Mouse (Mus musculus): Measurements from ENCODE around the gene Ncoa7. TPM values are rescaled to one million over a fixed set of nuclear protein-coding genes. Genes with fewer than 3 reads are reported as not detected.

Ncoa7 gene
- 18.6 and 20.7 TPM in 2 replicates for polyA plus RNA-seq (2015; fragmentation: Nextera tagmentation; extraction: Ambion mirVana)

DNA sequence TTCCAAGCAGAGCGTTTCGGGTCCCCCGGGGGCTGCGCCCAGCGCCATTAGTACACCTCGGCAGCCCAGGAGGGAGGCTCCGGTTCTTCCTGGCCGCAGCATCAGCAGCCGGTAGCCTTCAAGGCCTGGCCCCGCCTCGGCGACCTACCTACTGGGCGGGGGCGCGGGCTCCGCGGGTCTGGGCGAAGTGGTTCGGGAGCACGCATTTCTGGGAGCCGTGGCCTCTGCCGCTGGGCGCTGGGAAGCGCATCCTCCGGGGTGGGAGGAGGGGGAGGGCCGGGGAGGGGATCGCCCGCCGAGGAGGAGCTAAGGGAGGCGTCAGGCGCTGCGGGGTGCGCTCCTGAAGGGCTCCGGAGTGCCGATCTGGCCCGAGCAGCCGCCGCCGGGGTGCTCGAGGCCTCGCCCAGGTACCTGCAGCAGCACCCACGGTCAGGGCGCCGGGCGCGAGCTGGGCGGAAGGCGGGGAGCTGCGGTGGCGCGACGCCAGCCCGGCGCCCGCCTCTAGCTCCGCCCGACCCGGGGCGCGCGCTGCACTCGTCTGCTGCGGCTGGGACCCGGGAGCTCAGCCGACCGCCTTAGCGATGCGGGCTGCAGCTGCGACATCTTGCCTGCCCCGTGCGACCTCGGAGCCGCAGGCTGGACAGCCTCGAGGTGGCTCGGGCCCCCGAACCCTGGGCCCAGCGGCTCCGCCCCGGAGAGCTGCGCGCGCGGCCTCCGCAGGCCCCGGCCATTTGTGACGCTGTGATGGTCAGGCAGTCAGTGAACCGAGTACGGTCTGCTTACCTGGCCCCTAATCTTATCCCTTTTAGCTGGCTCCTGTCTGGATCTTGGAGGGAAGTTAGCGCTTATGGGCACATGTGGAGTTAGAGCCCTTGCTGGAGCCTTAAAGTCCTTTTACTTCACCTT is at the start of gene Ncoa7:
TSS of gene Ncoa7 (minus strand) at position 646 of the 906 bp plus-strand sequence.

DNA sequence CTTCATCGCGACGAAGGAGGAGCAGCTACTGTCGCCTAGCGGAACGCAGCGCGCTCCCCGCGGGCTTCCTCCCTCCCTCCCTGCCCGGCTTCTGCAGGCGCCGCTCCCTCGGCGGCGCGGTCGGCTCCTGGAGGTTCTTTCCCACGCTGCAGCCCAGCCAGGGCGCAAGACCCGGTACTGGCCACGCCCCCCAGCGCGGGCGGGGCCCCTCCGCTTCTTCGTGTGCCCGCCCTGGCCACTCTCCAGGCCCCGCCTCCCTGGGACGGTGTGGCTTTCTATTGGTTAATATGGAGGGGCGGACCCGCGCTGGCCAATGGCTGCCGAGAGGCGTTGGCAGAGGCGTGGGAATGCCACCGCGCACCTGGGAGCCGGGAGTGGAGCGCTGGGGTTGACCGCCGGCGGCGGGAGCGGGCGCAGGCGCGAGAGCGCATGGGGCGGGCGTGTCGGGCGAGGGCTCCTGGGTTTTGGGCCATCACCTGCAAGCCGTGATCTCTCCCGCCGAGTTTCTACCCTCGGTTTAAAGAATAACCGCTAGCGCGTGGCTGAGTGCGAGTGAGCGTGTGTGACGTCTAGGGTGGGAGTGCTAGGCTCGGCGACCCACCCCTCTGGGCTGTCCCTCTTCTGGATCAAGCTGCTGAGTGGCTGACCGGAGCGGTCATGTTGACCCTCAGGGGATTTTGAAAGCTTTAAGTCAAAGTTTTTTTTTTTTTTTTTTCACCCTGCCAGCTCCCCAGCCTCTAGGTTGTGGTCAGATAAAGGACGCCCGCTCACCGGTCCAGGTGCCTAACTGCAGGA is 39.7 kb upstream of the Ncoa7 start, which contains the start of gene Hey2:
TSS of gene Hey2 (minus strand) at position 159 of the 795 bp plus-strand sequence.

DNA sequence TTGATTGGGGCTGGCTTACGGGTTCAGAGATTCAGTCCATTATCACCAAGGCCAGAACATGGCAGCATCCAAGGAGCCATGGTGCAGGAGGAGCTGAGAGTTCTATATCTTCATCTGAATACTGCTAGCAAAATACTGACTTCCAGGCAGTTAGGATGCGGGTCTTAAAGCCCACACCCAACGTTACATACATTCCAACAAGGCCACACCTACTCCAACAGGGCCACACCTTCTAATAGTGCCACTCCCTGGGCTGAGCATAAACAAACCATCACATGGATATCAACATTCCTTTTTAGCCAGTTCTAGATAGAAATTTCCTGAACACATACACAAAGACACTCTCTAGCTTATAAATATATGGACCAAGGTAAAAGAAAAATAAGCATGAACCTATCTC is 173.6 kb downstream of the Ncoa7 start, which contains the start of gene Hint3:
TSS of gene Hint3 (minus strand) at position 120 of the 400 bp plus-strand sequence.

GRCm38 (mm10) chr10:30600542-30600966 is 202.6 kb downstream of the Ncoa7 start, which contains the start of gene Trmt11:
Gene Trmt11, minus strand, starts transcription at chr10:30600749.

Other genes starting within 250 kb of the Ncoa7 start
- gene Trmt11, start 202.6 kb downstream of the Ncoa7 start, polyA plus RNA-seq (2015; fragmentation: Nextera tagmentation; extraction: Ambion mirVana): 19.9 and 21.6 TPM in 2 replicates
- gene Hint3, start 173.7 kb downstream of the Ncoa7 start, polyA plus RNA-seq (2015; fragmentation: Nextera tagmentation; extraction: Ambion mirVana): 20.9 and 23.4 TPM in 2 replicates
- gene Hey2, start 39.5 kb upstream of the Ncoa7 start, polyA plus RNA-seq (2015; fragmentation: Nextera tagmentation; extraction: Ambion mirVana): 1.7 and 2.5 TPM in 2 replicates

Data from spleen, postnatal 0 days (tissue).